Mouse (Mus musculus) kidney, postnatal 14 days (tissue): ENCODE results near the gene Gpatch3.

Experiments
- DNase-seq: peaks from one replicate; pipeline ENCODE4 v3.0.0; 2022; ENCODE audit warnings: mixed read lengths

Gene Gpatch3

GRCm38 (mm10) chr4:133592570-133592969, 18.0 kb downstream of the Gpatch3 start:
- DNase-seq = peak; percentile 86

GRCm38 (mm10) chr4:133595538-133595937, 21.0 kb downstream of the Gpatch3 start:
- DNase-seq = no peak

DNA sequence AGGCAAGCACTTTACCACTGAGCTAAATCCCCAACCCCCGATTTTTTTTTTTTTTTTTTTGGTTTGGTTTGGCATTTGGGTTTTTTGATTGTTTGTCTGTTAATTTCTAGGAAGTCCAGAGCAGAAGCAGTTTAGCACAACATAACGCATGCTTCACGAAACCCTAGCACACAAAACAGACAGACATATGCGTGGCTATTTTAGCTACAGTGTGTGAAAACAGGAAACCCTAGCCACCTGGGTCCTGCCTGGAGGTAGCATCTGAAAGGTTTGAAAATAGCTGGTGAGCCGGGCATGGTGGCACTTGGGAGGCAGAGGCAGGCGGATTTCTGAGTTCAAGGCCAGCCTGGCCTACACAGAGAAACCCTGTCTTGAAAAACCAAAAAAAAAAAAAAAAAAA, 21.5 kb downstream of the Gpatch3 start:
- DNase-seq = no peak

DNA sequence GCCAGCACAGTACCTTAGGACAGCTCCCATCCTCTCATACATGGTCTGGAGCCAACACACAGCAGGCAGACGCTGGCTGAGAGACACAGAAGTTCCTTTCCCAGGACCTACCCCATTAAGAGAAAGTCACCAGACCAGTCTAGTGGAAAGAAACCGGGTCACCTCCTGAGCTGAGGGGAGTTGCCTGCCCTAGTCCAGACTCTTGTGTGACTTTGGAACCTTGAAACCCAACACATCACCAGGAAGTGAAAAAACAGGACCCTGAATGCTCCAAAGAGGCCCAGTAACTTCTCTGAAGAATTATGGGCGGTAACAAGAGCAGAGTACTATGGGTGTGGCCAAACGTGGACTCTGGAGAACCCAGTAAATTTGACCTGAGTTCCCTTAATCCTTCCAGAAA, 24.1 kb downstream of the Gpatch3 start:
- DNase-seq = peak; percentile 43

DNA sequence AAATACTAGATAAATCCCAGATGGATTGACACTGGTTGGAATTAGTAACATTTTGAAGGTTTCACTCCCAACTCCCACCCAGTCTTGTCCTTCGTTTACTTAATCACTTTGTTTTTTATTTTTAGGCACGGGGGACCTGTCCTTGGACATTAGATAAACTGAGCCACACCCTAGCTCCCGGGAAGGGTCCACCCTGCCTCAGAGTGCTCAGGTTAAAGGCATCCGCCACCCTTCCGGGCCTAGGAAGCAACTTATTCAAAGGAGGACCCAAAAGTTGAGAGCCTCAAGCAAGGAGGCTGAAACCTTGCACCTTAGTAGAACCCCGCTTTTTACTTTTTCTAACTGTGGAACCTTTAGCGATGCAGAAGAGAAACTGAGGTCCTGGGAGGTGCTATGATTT, 24.6 kb downstream of the Gpatch3 start:
- DNase-seq = no peak

- peak; percentile 95 for DNase-seq
Observed at GRCm38 (mm10) chr4:133599571-133600073, 25.1 kb downstream of the Gpatch3 start.

DNA sequence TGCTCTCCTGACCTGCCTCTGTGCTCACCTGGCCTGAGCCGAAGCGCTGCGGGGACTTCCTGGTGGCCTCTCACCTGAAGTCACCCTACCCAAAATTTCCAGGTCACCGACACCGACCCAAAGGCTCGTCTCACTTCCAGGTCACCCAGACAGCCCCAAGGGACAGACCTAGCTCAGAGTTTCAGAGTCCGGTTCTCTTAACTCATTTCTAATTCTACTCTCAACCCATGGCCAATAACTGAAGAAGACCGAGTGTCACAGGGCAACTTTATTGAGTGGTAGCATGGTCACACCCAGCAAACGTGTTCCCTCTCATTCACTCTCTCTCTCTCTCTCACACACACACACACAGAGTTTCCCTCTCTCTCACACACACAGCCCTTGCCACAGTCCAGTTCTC, 25.8 kb downstream of the Gpatch3 start:
- DNase-seq = no peak

- DNase-seq = peak; percentile 79
Observed at GRCm38 (mm10) chr4:133601721-133602218, 27.2 kb downstream of the Gpatch3 start, which contains the start of gene Sfn. Sfn (minus strand) TSS chr4:133602168.

DNA sequence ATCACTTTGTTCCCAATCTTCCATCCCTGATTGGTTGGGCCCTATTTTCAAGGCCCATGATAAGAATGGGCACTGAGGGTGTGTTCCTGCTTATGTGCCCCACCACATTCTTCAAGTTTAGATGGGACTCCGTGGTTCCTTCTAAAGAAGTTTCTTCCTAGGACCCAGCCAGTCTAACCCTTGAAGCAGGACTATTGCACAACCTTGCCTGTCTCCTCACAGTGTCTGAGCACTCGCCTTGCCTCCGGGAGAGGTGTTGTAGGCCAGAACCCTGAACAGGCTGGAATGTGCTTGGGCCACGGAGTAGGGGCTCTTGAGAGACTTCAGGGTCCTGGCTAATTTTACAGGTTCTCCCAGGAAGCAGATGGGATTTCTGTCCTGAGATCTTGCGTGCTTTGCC, 28.5 kb downstream of the Gpatch3 start:
- DNase-seq = no peak

DNA sequence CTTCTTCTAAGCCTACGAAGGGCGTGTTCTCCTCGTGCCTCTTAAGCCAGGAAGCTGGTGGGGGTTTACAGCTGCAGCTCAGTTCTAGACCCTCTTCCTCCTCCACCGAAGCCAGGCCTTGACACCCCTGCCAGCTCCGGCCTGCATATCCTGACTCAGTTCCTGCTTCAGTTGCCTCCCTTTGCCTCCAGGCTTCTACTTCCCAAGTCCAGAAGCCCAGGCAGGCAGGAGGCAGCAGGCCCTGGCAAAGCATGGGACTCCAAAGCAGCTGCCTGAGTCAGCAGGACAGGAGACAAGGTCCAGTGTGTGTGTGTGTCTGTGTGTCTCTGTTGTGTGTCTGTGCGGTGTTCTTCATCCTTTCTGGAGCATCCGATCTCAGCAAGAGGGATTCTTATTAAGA, 29.6 kb downstream of the Gpatch3 start:
- no peak for DNase-seq

DNA sequence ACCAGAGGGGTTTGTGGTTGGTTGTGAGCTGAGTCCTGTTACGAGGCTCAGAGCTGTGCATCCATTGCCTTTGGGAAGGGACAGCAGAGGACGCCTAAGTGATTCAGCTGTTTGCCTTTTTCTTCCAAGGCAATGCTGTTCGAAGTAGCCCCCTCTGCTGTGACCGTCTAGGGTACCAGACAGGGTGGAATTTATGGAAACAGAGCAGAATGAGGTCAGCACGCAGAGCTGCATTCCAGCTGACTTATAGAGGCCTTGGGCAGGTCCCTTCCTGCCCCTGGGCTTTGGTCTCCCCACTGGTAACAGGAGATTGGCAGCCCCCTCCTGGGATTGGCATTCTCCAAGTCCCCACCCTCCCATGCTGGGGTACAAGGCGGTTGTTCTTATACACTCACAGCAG, 30.3 kb downstream of the Gpatch3 start:
- DNase-seq = no peak

- DNase-seq = no peak
Observed at GRCm38 (mm10) chr4:133605330-133605729, 30.8 kb downstream of the Gpatch3 start.

DNA sequence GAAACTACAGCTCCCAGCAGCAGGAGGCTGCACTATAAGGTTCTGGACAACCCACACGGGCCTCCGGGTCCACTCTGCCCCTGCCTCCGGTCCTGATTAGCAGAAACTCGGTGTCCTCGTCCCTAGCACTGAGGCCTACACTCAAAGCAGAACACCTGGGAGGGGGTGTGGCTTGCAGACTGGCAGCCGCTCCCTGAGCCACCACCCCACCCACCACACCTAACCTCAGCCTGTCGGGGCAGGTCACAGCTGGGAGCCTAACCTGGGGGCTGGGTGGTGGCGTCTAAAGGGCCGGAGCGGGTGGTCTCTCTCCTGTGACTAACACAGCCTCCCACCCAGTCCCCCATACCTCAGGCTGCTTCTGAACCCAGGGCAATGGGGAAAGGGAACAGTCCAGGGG, 32.7 kb downstream of the Gpatch3 start:
- no peak for DNase-seq

DNA sequence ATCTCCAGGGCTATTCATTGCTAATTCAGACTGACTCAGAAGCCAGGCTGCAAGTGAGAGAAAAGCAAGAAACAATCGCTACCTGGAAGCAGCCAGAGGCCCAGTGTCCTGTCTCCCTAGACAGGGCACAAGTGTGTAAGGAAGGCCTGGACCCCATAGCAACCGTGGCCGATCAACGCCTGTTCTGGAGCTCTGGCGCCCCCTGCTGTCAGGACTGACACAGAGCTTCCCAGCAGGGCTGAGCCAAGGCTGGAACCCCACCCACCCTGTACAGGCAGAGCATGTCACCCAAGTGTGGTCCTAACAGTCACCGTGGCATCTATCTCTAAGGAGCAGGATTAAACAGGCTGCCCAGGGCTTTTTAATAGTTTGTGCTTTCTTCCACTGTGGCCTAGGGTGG, 35.2 kb downstream of the Gpatch3 start:
- DNase-seq = peak; percentile 87

DNA sequence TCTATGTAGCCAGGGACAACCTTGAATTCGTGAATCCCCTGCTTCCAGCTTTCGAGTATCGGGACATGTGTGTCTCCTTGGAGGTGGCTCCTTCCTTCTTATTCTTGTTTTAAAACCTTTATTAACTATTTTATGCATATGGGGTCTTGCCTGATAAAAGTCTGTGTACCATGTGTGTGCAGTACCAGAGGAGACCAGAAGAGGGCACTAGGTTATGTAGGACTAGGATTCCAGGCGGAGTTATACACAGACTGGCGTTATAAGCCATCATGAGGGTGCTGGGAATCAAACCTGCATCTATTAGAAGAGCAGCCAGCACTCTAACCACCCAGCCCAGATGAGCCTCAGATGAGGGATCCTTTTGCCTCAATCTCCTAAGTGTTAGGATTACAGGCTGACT, 37.3 kb downstream of the Gpatch3 start:
- no peak for DNase-seq

DNA sequence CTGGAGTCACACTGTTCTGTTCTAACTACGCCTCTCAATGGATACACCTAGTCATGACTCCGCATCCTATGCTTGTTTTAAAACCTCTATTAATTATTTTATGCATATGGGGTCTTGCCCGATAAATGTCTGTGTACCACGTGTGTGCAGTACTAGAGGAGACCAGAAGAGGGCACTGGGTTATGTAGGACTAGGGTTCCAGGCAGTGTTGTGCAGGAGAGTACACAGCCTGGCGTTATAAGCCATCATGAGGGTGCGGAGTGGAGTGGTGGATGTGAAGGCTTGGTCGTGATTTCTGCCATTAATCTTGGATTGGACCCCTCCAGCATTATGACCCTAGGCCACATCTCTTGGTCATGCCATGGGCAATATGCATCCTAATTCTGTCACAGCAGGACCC, 37.9 kb downstream of the Gpatch3 start:
- no peak for DNase-seq

GRCm38 (mm10) chr4:133613026-133613425, 38.5 kb downstream of the Gpatch3 start:
- no peak for DNase-seq

DNA sequence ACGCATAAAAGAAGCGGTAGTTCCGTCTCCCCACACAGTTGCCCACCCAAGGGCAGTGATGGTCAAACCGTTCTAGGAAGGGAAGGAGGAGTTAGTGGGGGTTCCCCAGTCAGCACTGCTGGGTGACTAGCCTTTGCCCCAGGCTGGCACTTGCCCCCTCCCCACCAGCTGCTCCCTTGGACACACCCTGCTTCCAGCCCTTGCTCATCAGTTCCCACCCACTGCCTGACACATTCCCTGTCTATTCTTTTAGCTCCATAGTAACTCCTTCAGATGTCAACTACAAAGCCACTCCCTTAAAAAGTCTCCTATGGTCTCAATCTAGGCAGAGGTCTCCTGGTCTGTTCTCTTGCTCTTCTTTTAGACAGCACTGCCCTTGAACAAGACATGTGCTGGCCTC, 39.3 kb downstream of the Gpatch3 start:
- DNase-seq = no peak

DNA sequence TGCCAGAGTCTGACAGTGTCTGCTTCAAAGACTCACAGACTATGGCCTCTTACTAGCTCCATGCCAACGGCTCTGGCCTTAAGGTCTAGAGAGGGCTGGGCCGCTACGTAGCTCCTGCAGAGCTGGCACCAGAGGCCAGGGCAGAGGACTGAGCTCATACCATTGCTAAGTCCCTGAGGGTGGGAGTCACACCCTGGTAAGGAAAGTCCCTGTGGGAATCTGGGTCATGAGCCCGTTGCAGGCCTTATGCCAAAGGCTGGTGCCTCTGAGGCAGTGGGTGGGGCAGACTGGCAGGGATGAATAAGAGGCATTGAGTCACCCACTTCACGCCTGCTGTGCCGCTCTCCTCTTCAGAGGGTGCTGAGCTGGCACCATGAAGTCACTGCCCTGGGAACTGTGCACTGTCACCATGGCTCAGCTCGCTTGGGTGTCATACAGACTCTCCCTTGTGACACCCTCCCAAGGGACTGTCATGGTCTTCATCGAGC, 39.8 kb downstream of the Gpatch3 start:
- DNase-seq = no peak

- peak; percentile 50 for DNase-seq
Observed at GRCm38 (mm10) chr4:133615416-133615815, 40.9 kb downstream of the Gpatch3 start.

- no peak for DNase-seq
Observed at GRCm38 (mm10) chr4:133617936-133618335, 43.4 kb downstream of the Gpatch3 start.

- no peak for DNase-seq
Observed at GRCm38 (mm10) chr4:133619473-133620136, 45.1 kb downstream of the Gpatch3 start.

GRCm38 (mm10) chr4:133620668-133621067, 46.1 kb downstream of the Gpatch3 start:
- DNase-seq = no peak

DNA sequence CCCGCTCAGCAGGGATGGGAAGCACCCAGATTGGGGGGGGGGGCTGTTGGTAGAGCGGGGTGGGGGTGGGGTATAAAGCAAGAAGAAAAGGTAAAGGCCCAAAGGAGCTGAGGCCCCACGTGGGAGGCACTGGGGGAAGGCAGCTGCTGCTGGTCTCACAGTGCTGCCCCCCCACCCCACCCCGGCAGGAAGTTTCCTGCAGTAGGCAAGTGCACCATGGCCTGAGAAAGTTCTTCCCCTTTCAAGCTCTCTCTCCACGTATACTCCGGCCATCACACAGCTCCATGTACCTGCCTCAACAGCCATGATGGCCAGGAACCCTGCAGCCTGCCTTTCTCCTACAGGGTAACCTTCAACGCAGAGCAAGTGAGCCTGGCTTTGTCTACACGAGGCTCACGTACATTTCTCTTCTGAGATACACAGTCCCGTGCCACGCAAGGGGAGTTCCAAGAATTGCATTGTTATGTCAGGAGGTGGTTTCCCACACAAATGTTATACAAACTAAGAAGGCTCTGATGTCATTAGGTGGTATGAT, 47.7 kb downstream of the Gpatch3 start:
- no peak for DNase-seq
